In genomic region chr19:46248991-46249390, GRCm38 (mm10) we compare ENCODE assay signal across 9 mouse cellular contexts. TPM values are rescaled to one million over a fixed set of nuclear protein-coding genes. Genes with fewer than 3 reads are reported as not detected.
DNase-seq lines count a peak whose midpoint lies in the region; ATAC-seq and TF ChIP-seq lines count a peak whose summit lies in the region.
"Had no signal": no experiment of that assay in that cellular context is flagged by ENCODE, and none has a peak within 500 bp of the region (broad histone marks: within the 10 kb centered on the region; RNA-seq: fewer than 3 reads in every experiment).

No protein-coding gene starts in this region.

- H3K27ac ChIP-seq in left cerebral cortex, adult 2 months: no peak overlapping the region
- no peak overlapping the region for H3K27ac ChIP-seq in lung, postnatal 0 days (ENCODE audit: low read length)
- H3K27ac ChIP-seq: heart, embryonic 10.5 days; liver, embryonic 15.5 days had no signal

- H3K4me2 ChIP-seq in lung, postnatal 0 days (replicated peaks; ENCODE audit: low read depth, low read length): no peak overlapping the region
- H3K4me2 ChIP-seq: liver, embryonic 15.5 days had no signal

- intact Hi-C loops in left cerebral cortex, postnatal 4 days (cut with DNase I): no loop called here
- intact Hi-C loops in left cerebral cortex, adult 2 months (cut with DNase I): loop anchor here (5.0 kb wide), 1 partner anchor 67 kb away; no protein-coding TSS in a partner anchor

- peaks cover 5% of the 10 kb centered on the region; the same call in 1 of the 2 replicates for H3K36me3 ChIP-seq in lung, postnatal 0 days (ENCODE audit: insufficient read depth, low read length)

- peak; percentile 53 for DNase-seq in left cerebral cortex, postnatal 4 days
- DNase-seq in left cerebral cortex, adult 2 months (ENCODE audit: extremely low spot score in 1 of 2, low spot score in 2 of 2): no peak
- DNase-seq in adrenal gland, adult 8-10 months: peak; percentile 20
- peak; percentile 34 for DNase-seq in cerebellum, adult 11 months
- DNase-seq in lung, postnatal 0 days (ENCODE audit: low spot score): peak; percentile 59
- no peak for DNase-seq in layer of hippocampus, adult 18-20 months (ENCODE audit: low spot score in 2 of 2)

- H3K9ac ChIP-seq in lung, postnatal 0 days (replicated peaks; ENCODE audit: low read depth): no peak overlapping the region
- H3K9ac ChIP-seq: liver, embryonic 15.5 days had no signal

- H3K4me3 ChIP-seq in left cerebral cortex, adult 2 months: no peak overlapping the region
- no peak overlapping the region for H3K4me3 ChIP-seq in lung, postnatal 0 days (ENCODE audit: low read depth, low read length)
- H3K4me3 ChIP-seq: heart, embryonic 10.5 days; liver, embryonic 15.5 days had no signal

- ATAC-seq in lung, postnatal 0 days: peak; percentile 44; the same call in 1 of the 2 replicates
- ATAC-seq in megakaryocyte, adult 5-6 weeks (ENCODE audit: poor library complexity, severe bottlenecking): no peak

- H3K9me3 ChIP-seq in lung, postnatal 0 days (ENCODE audit: low read length): no peaks in the 10 kb centered on the region
- H3K9me3 ChIP-seq: heart, embryonic 10.5 days; liver, embryonic 15.5 days had no signal

- TF ChIP-seq CTCF in left cerebral cortex, adult 2 months (IDR thresholded peaks at IDR 0.05): no peak; the same call in 1 of the 2 replicates
- TF ChIP-seq CTCF in lung, postnatal 0 days (IDR thresholded peaks at IDR 0.05): peak; percentile 61

- TF ChIP-seq EP300 in lung, postnatal 0 days (IDR thresholded peaks at IDR 0.05): no peak

- H3K4me1 ChIP-seq in lung, postnatal 0 days (ENCODE audit: insufficient read depth, low read depth, low read length): no peaks in the 10 kb centered on the region
- H3K4me1 ChIP-seq: heart, embryonic 10.5 days; liver, embryonic 15.5 days had no signal

- no peaks in the 10 kb centered on the region for H3K27me3 ChIP-seq in lung, postnatal 0 days (replicated peaks; ENCODE audit: insufficient read depth, low read length)
- H3K27me3 ChIP-seq: liver, embryonic 15.5 days had no signal

- WGBS in lung, postnatal 0 days: 28% methylated on average over 7 of the region's 7 CpGs

RNA-seq across cellular contexts. Expression of gene Nfkb2, which starts 55.1 kb away (rescaled TPM):
- 1 to 10 TPM; 2.5 to 2.8 TPM for total RNA-seq in left cerebral cortex, postnatal 4 days (2021)
- 1 to 10 TPM; 2.9 to 3.3 TPM for total RNA-seq in left cerebral cortex, adult 2 months (2021)
- total RNA-seq in adrenal gland, adult 8-10 months (2022): 10 to 100 TPM; 35.6 to 40.1 (median 37.3) TPM
- 12.5 and 21.1 TPM in 2 replicates for polyA plus RNA-seq in lung, postnatal 0 days (2015; fragmentation: Nextera tagmentation; extraction: Ambion mirVana)
- total RNA-seq in layer of hippocampus, adult 18-20 months (2021): 1 to 10 TPM; 2.2 to 2.3 TPM
- 8.1 and 10.0 TPM in 2 replicates for total RNA-seq in megakaryocyte, adult 5-6 weeks (2015)
- total RNA-seq in megakaryocyte, adult 5-6 weeks (2017): 14.6 and 20.3 TPM in 2 replicates

Comparison
In these comparisons a context has a peak if more than half of its experiments do, and no peak if none do; other contexts are left out.
1. DNase-seq: peak in left cerebral cortex, postnatal 4 days (single experiment), adrenal gland, adult 8-10 months (single experiment), cerebellum, adult 11 months (single experiment) and lung, postnatal 0 days (single experiment); none in left cerebral cortex, adult 2 months (0 of 2) and layer of hippocampus, adult 18-20 months (0 of 2).